Mouse (Mus musculus) forebrain, embryonic 12.5 days (tissue): Measurements from ENCODE around the gene Ilk. TPM values are rescaled to one million over a fixed set of nuclear protein-coding genes. Genes with fewer than 3 reads are reported as not detected.

Source experiments
- ATAC-seq: fragments of 200-750 bp; cut with Nextera tagmentation; 2 replicates; pipeline ENCODE4 v1.8.0; 2017; ENCODE audit warnings: moderate TSS enrichment; ENCODE audit not compliant: low FRiP score
- H3K27ac ChIP-seq: fragments of 300-500 bp; sonication (generic); 2 replicates; pipeline ENCODE4 v1.5.1; 2016; ENCODE audit warnings: mild to moderate bottlenecking
- H3K27me3 ChIP-seq: fragments of 300-500 bp; sonication (generic); 2 replicates; pipeline ENCODE4 v1.6.1; 2016; ENCODE audit warnings: mild to moderate bottlenecking
- H3K36me3 ChIP-seq: fragments of 300-500 bp; sonication (generic); replicated peaks from 2 replicates; pipeline ENCODE4 v1.6.1; 2016; ENCODE audit warnings: mild to moderate bottlenecking
- H3K4me1 ChIP-seq: fragments of 300-500 bp; sonication (generic); 2 replicates; pipeline ENCODE4 v1.6.1; 2016
- H3K4me2 ChIP-seq: fragments of 300-500 bp; sonication (generic); 2 replicates; pipeline ENCODE4 v1.6.1; 2016; ENCODE audit warnings: mild to moderate bottlenecking, moderate library complexity
- H3K4me3 ChIP-seq: fragments of 300-500 bp; sonication (generic); replicated peaks from 2 replicates; pipeline ENCODE4 v1.5.1; 2016; ENCODE audit warnings: mild to moderate bottlenecking
- H3K9ac ChIP-seq: fragments of 300-500 bp; sonication (generic); 2 replicates; pipeline ENCODE4 v1.6.1; 2016; ENCODE audit warnings: mild to moderate bottlenecking
- H3K9me3 ChIP-seq: fragments of 300-500 bp; sonication (generic); 2 replicates; pipeline ENCODE4 v1.6.1; 2016
- WGBS: fragments of 180-500 bp; shearing (Covaris S2); methylation state at CpG from one replicate; pipeline ENCODE4 v1.1.7; 2016; 5-methylcytosine and 5-hydroxymethylcytosine counted together
- polyA plus RNA-seq: library from polyadenylated mRNA; unstranded; fragments of >200 nt; fragmentation: Nextera tagmentation; extraction: Ambion mirVana; gene quantifications from 2 replicates; pipeline ENCODE4 v1.2.1, GENCODE M21; 2016

The Ilk gene
- polyA plus RNA-seq, 1 experiment from 2014 or later = 187 TPM

DNA sequence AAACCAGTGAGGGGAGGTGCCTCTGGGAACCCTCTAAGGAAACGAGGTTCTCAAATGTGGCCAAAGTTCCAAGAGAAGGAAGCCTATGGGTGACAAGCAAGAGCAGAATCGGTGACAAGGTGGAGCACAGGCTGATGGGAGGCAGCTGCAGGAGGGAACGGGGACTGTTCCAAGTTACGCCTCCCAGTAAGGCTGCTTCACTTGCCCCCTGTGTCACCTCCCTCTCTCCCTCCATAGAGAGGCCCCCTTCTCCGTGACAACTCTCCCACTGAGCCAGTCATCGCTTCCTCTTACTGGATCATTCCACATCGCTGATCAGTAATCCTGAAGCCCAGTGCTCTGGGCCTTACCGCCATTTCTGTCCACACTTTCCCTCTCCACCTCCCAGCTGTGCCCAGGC is 38.3 kb downstream of the Ilk start:
- H3K36me3 ChIP-seq = peaks cover 66% of the 10 kb centered on the region
- H3K4me1 ChIP-seq = peaks cover 41% of the 10 kb centered on the region
- H3K27ac ChIP-seq = no peak overlapping the region
- WGBS = 38% methylated on average over 8 of the region's 8 CpGs
- peak; percentile 50; the same call in 1 of the 2 replicates for ATAC-seq
- H3K4me2 ChIP-seq = no peak overlapping the region
- H3K4me3 ChIP-seq = no peak overlapping the region
- no peaks in the 10 kb centered on the region for H3K27me3 ChIP-seq
- H3K9me3 ChIP-seq = no peaks in the 10 kb centered on the region
- no peak overlapping the region for H3K9ac ChIP-seq

- H3K4me3 ChIP-seq = no peak overlapping the region
- ATAC-seq = no peak
- peaks cover 66% of the 10 kb centered on the region for H3K36me3 ChIP-seq
Measured at GRCm38 (mm10) chr7:105776026-105776425, 39.6 kb downstream of the Ilk start.

GRCm38 (mm10) chr7:105777316-105777715 is 40.9 kb downstream of the Ilk start:
- WGBS = 91% methylated on average over 1 of the region's 1 CpGs
- no peak overlapping the region for H3K27ac ChIP-seq
- H3K9me3 ChIP-seq = no peaks in the 10 kb centered on the region
- H3K36me3 ChIP-seq = peaks cover 66% of the 10 kb centered on the region
- ATAC-seq = no peak
- H3K27me3 ChIP-seq = no peaks in the 10 kb centered on the region
- peaks cover 41% of the 10 kb centered on the region for H3K4me1 ChIP-seq
- H3K4me2 ChIP-seq = no peak overlapping the region
- H3K4me3 ChIP-seq = no peak overlapping the region
- no peak overlapping the region for H3K9ac ChIP-seq

More at GRCm38 (mm10) chr7:105776026-105776425, 39.6 kb downstream of the Ilk start:
- H3K27me3 ChIP-seq = no peaks in the 10 kb centered on the region
- H3K27ac ChIP-seq = no peak overlapping the region
- H3K9me3 ChIP-seq = no peaks in the 10 kb centered on the region
- WGBS = 85% methylated on average over 2 of the region's 2 CpGs
- H3K4me2 ChIP-seq = no peak overlapping the region
- H3K4me1 ChIP-seq = peaks cover 41% of the 10 kb centered on the region
- H3K9ac ChIP-seq = no peak overlapping the region

DNA sequence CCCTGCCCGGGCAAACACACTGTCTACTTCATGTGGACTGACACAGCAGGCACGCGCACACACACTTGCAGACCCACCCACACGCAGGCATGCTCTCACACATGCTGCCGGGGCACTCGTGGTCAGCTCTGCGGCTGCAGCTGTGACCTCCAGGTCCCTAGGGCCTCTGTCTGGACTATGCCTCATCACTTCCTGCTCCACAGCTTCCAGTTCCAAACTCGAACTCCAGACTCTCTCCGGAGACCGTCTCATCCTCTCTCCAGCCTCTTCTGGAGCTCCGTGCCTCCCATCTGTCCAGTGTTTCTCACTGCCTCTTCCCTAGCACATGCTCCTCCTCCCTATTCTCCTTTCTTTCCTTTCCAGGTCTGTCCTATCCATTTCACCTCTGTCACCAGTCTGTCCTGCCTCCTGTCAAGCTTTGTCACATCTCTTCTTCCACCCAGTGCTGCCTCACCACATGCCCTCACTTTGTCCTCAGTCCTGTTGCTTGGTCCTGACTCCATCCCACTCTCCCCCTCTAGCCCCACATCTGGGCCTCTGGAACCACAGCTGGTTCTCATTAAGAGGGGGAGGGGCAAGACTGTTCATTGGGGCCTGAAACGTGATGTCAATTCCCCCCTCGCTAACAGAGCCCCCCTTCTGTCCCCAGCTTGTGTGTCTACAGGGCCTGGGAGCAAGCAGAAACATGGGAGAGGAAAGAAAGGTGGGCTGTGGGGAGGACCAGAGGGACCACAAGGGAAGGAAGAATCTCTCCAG is 41.6 kb downstream of the Ilk start:
- 64% methylated on average over 13 of the region's 13 CpGs for WGBS
- H3K4me2 ChIP-seq = peak overlapping the region; percentile 17; the same call in 1 of the 2 replicates
- peaks cover 46% of the 10 kb centered on the region for H3K4me1 ChIP-seq
- H3K4me3 ChIP-seq = 0 out of 2 replicates have a peak overlapping the region, but pooled peaks have one; percentile 0
- H3K9me3 ChIP-seq = no peaks in the 10 kb centered on the region
- peak overlapping the region; percentile 51 for H3K27ac ChIP-seq
- no peaks in the 10 kb centered on the region for H3K27me3 ChIP-seq
- 0 out of 2 replicates have a peak overlapping the region, but pooled peaks have one; percentile 9 for H3K9ac ChIP-seq
- peaks cover 66% of the 10 kb centered on the region for H3K36me3 ChIP-seq
- peak; percentile 31; the same call in 1 of the 2 replicates for ATAC-seq

GRCm38 (mm10) chr7:105778553-105779265 is 42.3 kb downstream of the Ilk start:
- Histone ChIP-seq H3K4me2 (0 out of 2 replicates have a peak overlapping the region, but pooled peaks have one; percentile 17), H3K9ac (0 out of 2 replicates have a peak overlapping the region, but pooled peaks have one; percentile 9), H3K4me1 (peaks cover 52% of the 10 kb centered on the region), H3K36me3 (peaks cover 66% of the 10 kb centered on the region), H3K27ac (peak overlapping the region; percentile 51), H3K27me3 (no peaks in the 10 kb centered on the region), H3K9me3 (no peaks in the 10 kb centered on the region), H3K4me3 (no peak overlapping the region)
- ATAC-seq = peak; percentile 42; the same call in 1 of the 2 replicates
- 46% methylated on average over 4 of the region's 4 CpGs for WGBS

GRCm38 (mm10) chr7:105783861-105784260 is 47.5 kb downstream of the Ilk start:
- 51% methylated on average over 4 of the region's 4 CpGs for WGBS
- Histone ChIP-seq H3K27me3 (no peaks in the 10 kb centered on the region), H3K36me3 (peaks cover 55% of the 10 kb centered on the region), H3K27ac (no peak overlapping the region), H3K4me3 (no peak overlapping the region), H3K4me1 (peaks cover 54% of the 10 kb centered on the region), H3K9me3 (no peaks in the 10 kb centered on the region), H3K4me2 (peak overlapping the region; percentile 78; the same call in 1 of the 2 replicates), H3K9ac (no peak overlapping the region)
- ATAC-seq = no peak

GRCm38 (mm10) chr7:105784556-105784955 is 48.2 kb downstream of the Ilk start:
- Histone ChIP-seq H3K9me3 (no peaks in the 10 kb centered on the region), H3K4me3 (peak overlapping the region; percentile 14; the same call in 1 of the 2 replicates), H3K27ac (no peak overlapping the region), H3K4me2 (peak overlapping the region; percentile 78), H3K9ac (0 out of 2 replicates have a peak overlapping the region, but pooled peaks have one; percentile 17), H3K4me1 (peaks cover 47% of the 10 kb centered on the region), H3K36me3 (peaks cover 48% of the 10 kb centered on the region), H3K27me3 (no peaks in the 10 kb centered on the region)
- WGBS = 18% methylated on average over 4 of the region's 4 CpGs
- no peak for ATAC-seq

GRCm38 (mm10) chr7:105786506-105787284 is 50.3 kb downstream of the Ilk start:
- H3K4me3 ChIP-seq = peak overlapping the region; percentile 95
- no peaks in the 10 kb centered on the region for H3K9me3 ChIP-seq
- peak; percentile 80 for ATAC-seq
- peaks cover 47% of the 10 kb centered on the region for H3K4me1 ChIP-seq
- peak overlapping the region; percentile 95 for H3K27ac ChIP-seq
- H3K9ac ChIP-seq = peak overlapping the region; percentile 99
- peak overlapping the region; percentile 78 for H3K4me2 ChIP-seq
- 5% methylated on average over 20 of the region's 20 CpGs for WGBS
- no peaks in the 10 kb centered on the region for H3K27me3 ChIP-seq
- peaks cover 27% of the 10 kb centered on the region for H3K36me3 ChIP-seq

DNA sequence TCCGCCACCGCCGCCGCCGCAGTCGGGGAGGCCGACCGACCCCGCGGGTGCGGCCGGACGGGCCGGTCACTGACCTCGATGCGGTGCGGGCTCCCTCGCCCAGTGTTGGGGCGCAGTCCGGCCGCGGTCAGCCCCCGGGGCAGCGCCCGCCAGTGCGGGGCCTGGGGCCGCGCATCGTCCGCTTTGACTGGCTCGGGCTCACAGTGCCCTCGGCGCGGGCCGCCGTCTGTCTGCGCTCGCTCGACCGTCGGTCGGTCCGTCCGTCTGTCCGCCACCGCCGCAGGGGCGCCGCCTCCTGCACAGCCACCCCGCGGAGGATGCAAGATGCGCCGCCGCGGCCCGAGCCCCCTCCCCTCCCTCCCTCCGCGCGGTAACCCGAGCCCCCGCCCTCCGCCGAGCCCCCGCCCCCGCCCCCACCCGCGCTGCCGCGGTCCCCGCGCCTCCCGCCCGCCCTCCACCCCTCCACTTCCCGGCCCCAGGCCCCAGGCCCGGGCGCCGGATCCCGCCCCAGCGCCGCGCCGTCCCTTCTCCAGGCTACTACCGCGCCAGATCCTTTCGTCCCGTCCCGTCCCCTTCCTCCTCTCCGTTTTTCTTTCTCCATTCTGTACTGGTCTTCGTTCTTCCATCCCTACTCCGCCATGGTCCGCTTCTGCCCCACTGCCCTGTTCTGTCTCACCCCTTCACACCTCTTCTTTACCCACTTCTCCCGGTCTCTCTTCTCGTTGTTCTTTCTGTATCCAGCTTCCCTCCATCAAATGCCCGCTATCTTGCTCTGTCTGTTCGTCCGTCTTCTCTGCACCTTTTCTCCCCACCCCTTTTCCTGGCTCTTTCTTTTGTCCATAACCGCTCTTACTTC is 51.1 kb downstream of the Ilk start, which contains the start of gene Dchs1:
Dchs1 (minus strand) TSS at position 370 of the 856 bp plus-strand sequence.
- peak within 1 kb of the TSS; percentile 95 for H3K4me3 ChIP-seq
- peak; percentile 80 for ATAC-seq
- H3K27ac ChIP-seq = peak within 1 kb of the TSS; percentile 95
- H3K36me3 ChIP-seq = peaks cover 19% of the 10 kb centered on the region; the same call in 1 of the 2 replicates
- no peaks in the 10 kb centered on the region for H3K9me3 ChIP-seq
- WGBS = 1% methylated on average over 71 of the region's 97 CpGs
- no peaks in the 10 kb centered on the region for H3K27me3 ChIP-seq
- peak within 1 kb of the TSS; percentile 78 for H3K4me2 ChIP-seq
- peaks cover 46% of the 10 kb centered on the region for H3K4me1 ChIP-seq
- H3K9ac ChIP-seq = peak within 1 kb of the TSS; percentile 99

DNA sequence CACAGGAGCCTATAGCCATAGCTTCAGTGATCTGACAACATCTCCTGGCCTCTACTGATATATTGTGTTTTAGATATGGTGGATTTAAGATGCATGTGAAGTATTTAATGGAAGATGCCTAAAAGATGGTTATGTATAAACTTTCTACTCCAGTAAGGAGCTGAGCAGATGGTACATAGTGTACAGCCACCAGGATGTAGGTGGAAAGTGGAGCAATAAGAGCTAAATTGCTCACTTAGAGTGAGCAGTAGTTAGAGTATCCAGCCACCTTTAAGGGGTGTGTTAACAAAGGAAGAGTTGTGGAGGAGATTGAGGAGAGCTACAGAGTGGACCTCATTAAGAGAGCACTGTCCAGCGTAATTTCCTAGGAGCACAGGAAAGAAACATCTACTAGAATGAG is 54.8 kb downstream of the Ilk start:
- WGBS = 90% methylated on average over 1 of the region's 1 CpGs
- Histone ChIP-seq H3K27me3 (no peaks in the 10 kb centered on the region), H3K9ac (no peak overlapping the region), H3K36me3 (no peaks in the 10 kb centered on the region), H3K4me1 (peaks cover 14% of the 10 kb centered on the region), H3K4me3 (no peak overlapping the region), H3K27ac (no peak overlapping the region), H3K4me2 (no peak overlapping the region), H3K9me3 (no peaks in the 10 kb centered on the region)
- no peak for ATAC-seq
